Mouse (Mus musculus) ES-CJ7 (cell line): Measurements from ENCODE around the gene Chrm1.
"Not testable (repeated sequence)": the region's sequence is repeated elsewhere in the genome, so short reads cannot be mapped to it uniquely, and the experiment has no call there.

Experiments
- DNase-seq: peaks from one replicate; pipeline ENCODE4 v3.0.0; 2011; ENCODE audit warnings: low read depth, low spot score

Chrm1 gene

DNA sequence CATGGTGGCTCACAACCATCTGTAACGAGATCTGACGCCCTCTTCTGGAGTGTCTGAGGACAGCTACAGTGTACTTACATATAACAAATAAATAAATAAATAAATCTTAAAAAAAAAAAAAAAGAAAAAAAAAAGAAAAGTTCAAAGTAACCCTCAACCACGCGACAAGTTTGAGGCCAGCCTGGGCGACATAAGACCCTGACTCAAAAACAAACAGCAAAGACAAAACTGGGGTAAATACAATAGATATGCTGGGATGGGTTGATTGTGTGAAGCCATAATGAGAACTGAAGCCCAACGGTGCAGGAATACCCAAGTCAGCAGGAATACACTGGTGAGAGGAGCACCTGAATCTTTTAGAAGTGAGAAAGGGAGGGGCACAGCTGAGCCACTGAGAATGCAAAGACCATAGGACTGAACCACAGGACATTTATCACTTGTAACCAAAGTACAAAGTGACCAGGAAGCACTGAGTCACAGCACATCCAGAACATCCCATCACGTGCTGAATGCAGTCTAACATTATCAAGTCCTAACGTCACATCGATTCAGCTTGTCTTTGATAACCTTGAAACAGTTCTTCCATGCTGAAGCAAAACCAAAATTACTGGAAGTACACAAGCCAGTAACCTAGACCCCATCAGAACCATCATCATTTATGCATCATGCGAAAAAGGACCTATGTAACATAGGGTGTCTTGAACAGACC is 53.3 kb downstream of the Chrm1 start:
- DNase-seq = peak; percentile 70

- peak; percentile 78 for DNase-seq
Observed at GRCm38 (mm10) chr19:8718357-8718756, 54.8 kb downstream of the Chrm1 start.

DNA sequence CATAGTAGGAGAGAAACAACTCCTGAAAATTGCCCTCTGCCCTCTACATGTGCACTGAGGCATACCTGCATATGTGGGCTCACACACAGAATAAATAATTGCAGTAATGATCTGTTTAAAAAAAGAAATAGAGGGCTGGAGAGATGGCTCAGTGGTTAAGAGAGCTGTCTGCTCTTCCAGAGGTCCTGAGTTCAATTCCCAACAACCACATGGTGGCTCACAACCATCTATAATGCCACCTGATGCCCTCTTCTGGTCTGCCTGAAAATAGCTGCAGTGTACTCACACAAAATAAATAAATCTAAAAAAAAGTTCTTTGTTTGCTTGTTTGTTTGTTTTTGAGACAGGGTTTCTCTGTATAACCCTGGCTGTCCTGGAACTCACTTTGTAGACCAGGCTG is 55.4 kb downstream of the Chrm1 start:
- DNase-seq = not testable (repeated sequence)

- DNase-seq = no peak
Observed at GRCm38 (mm10) chr19:8721378-8721777, 57.8 kb downstream of the Chrm1 start.

DNA sequence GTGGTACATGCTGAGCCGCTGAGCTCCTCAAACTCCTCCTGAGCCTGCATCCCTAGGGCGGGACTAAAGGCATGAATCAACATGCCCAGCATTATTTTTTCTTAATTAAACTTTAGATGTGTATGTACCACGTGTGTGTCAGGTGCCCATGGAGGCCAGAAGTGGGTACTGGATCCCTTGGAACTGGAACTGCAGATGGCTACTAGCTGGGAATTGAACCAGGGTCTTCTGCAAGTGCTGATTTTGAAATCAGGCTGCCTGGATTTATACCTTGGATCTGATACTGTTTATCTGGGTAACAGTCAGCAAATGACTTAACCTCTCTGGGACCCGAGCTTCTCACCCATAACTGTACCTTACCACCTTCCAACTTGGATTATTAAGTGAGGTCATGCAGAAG is 58.4 kb downstream of the Chrm1 start:
- no peak for DNase-seq

DNA sequence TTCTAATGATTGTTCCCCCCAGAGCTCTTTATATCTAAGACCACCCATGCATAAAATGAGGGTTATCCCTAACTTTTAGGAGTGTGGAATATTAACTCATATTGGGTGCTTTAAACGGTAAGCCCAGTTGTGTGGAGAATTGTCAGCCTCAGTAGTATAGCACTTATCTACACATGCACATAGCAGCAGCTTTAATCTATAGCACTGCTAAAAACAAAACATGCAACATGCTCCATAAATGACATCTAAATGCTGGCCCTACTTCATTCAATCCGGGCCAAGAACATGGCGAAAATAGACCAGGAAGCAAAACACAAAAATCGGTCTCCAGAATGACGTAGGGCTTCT is 58.9 kb downstream of the Chrm1 start:
- no peak for DNase-seq

DNA sequence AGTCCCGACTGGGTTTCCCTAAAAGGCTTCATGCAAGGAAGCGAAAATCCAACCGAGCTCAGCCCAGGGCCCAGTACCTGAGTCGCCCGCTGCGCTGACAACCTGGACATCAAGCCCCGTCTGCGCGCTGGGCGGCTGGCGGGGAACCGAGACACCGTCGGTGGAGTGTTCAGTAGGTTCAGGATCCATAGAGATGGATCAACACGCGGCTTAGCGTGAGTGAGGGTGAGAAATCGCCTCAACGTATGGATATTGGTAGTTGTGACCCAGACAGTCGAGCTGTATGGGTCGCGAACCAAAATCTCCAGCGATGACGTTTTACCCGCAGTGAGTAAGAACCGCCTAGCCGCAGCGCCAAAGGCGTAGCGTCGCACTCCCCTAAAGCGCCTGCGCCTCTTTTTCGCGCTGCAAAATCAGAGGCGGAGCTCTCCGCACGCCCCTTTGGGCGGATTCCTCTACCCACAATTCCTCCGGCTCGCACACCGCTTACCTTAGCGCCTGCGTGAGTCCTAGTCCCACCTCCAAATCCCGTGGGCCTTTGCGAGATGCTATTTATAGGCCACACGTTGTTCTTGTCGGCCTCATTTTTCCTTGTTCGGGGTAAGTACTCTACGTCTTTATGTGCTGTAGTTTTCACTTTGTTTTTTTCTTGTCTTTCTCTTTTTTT is 59.5 kb downstream of the Chrm1 start, which contains the start of gene Slc3a2:
Gene Slc3a2 (minus strand): TSS at position 463 of the 667 bp plus-strand sequence.
- peak; percentile 99 for DNase-seq

DNA sequence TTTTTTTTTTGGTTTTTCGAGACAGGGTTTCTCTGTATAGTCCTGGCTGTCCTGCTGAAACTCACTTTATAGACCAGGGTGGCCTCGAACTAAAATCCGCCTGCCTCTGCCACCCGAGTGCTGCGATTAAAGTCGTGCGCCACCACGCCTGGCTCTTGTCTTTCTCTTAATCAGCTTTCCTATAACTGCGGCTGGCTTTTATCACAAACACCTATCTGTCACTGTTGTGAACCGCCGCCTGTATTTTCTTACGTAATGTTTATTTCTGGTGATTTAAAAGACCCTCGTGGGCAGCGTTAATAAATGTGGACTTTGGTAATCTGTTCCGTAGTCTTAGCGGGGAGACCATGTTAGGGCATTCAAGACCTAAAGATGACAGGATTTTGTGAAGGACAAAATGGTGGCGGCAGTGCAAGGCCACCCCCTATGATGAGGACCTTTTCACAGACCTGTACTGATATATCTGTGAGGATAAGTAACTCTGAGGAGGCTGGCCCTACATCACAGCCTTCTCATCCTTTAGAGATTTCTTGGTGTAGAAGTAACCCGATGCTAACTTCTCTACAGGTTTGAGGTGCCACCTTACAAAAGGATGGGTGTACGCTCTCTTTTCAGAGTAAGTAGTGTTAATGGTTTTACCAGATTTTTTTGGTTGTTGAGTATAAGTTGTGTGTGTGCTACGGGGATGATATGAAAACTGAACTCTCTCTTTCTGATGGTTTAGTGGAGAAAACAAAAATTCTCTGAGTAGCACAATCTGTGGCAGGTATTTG is 60.2 kb downstream of the Chrm1 start:
- no peak for DNase-seq

GRCm38 (mm10) chr19:8724392-8724791 is 60.8 kb downstream of the Chrm1 start:
- DNase-seq = no peak

DNA sequence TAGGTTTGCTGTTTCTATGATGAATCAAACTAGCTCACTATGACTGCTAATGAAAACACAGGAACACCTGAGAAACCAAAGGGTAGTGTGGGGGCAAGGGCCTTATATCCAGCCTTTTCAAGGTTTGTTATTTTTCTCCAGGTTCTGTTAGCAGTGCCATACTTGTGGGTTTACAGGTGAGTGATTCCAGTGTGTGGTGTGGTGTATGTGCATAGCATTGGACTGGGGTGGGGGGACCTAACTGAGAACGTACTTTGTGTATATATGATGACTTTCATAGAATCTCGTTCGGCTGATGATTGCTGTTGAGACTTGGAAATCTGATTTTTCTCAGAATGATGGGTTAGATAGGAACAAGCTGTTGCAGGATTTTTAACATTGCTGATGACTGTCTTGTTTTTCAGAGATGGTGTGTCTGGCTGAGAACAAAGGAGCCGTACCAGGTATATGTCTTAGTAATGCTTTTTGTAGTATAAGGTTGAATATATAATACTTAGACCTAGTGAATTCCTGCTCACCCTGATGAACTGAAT is 61.6 kb downstream of the Chrm1 start:
- no peak for DNase-seq

DNA sequence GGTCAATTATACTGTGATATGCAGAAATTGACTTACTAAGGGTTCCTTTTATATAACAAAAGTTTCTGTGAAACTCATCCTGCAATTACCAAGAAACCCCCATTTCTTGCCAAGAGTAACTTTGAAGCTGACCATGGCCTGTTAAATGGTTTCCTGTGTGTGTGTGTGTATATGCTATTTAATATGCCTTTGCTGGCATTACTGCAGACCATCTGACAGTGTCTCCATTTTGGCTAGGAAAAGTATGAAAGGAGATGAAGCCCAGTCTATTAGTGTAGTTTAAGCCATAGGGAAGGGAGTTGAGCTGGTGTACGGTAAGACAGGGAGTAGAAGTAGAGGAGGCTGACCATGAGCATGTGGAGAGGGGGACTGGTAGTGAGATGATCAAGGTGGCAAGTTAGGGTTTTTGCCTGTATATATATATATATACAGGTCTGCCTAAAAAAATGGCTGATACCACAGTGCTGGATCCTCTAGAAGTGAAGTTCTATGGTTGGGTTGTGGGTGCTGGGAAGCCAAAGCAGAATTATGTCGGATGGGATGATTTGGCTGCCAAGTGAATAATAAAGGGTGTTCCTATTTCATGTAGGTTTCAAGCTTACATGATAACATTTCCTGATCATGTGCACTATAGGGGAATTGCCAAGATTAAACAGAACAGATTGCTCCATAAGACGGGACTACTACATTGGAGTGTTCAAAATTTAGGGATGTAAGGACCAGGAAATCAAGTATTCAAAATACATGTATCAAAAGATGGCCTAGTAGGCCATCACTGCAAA is 63.2 kb downstream of the Chrm1 start:
- no peak for DNase-seq

- peak; percentile 61 for DNase-seq
Observed at GRCm38 (mm10) chr19:8727495-8728114, 64.0 kb downstream of the Chrm1 start.

DNA sequence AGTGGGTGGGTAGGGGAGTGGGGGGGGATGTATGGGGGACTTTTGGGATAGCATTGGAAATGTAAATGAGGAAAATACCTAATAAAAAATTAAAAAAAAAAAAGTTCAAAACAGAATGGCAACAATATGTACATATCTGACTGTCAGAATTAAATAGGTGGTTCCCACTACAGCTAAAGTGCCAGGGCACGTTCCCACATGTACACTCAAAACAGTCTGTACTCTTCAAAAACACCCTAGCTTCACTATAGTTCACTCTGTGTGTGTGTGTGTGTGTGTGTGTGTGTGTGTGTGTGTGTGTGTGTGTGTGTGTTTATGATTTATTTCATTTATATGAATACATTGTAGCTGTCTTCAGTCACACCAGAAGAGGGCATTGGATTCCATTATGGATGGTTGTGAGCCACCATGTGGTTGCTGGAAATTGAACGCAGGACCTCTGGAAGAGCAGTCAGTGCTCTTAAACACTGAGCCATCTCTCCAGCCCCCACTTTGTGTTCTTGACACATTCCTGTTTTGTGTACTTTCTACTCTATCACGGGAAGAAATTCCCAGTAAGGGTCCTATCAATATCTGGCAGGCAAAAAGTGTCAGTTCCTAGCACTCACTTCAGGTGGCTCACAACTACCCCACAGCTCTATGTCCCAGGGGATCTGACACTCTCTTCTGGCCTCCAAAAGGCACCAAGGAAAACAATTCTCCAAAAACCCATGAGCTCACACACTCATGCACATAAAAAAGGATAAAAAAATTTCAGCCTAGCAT is 64.9 kb downstream of the Chrm1 start:
- DNase-seq = not testable (repeated sequence)
